Mouse (Mus musculus) hindbrain, embryonic 11.5 days (tissue): ENCODE measurements around the gene Pfkp. TPM values are rescaled to one million over a fixed set of nuclear protein-coding genes. Genes with fewer than 3 reads are reported as not detected.

Experiments
- ATAC-seq: fragments of 200-750 bp; cut with Nextera tagmentation; 2 replicates; pipeline ENCODE4 v1.8.0; 2017; ENCODE audit warnings: mild to moderate bottlenecking, moderate TSS enrichment, moderate library complexity; ENCODE audit not compliant: low FRiP score
- DNase-seq: peaks from one replicate; pipeline ENCODE4 v3.0.0-alpha.2; 2015; ENCODE audit warnings: low spot score
- H3K27ac ChIP-seq: fragments of 300-500 bp; sonication (generic); 2 replicates; pipeline ENCODE4 v1.5.1; 2014; ENCODE audit warnings: mild to moderate bottlenecking, low read depth, low read length
- H3K27me3 ChIP-seq: fragments of 300-500 bp; sonication (generic); 2 replicates; pipeline ENCODE4 v1.6.1; 2014; ENCODE audit warnings: mild to moderate bottlenecking, low read length, moderate library complexity, mixed read lengths; ENCODE audit not compliant: control insufficient read depth, insufficient read depth
- H3K36me3 ChIP-seq: fragments of 300-500 bp; sonication (generic); 2 replicates; pipeline ENCODE4 v1.6.1; 2014; ENCODE audit warnings: mild to moderate bottlenecking, low read length, moderate library complexity, mixed read lengths; ENCODE audit not compliant: control insufficient read depth, insufficient read depth
- H3K4me1 ChIP-seq: fragments of 300-500 bp; sonication (generic); replicated peaks from 2 replicates; pipeline ENCODE4 v1.6.1; 2014; ENCODE audit warnings: low read length, mixed read lengths; ENCODE audit not compliant: control insufficient read depth, insufficient read depth
- H3K4me2 ChIP-seq: fragments of 300-500 bp; sonication (generic); replicated peaks from 2 replicates; pipeline ENCODE4 v1.6.1; 2014; ENCODE audit warnings: mild to moderate bottlenecking, low read depth, low read length
- H3K4me3 ChIP-seq: fragments of 300-500 bp; sonication (generic); 2 replicates; pipeline ENCODE4 v1.5.1; 2014; ENCODE audit warnings: low read depth, low read length
- H3K9ac ChIP-seq: fragments of 300-500 bp; sonication (generic); 2 replicates; pipeline ENCODE4 v1.6.1; 2014; ENCODE audit warnings: low read depth, low read length
- H3K9me3 ChIP-seq: fragments of 300-500 bp; sonication (generic); 2 replicates; pipeline ENCODE4 v1.6.1; 2016; ENCODE audit warnings: low read length; ENCODE audit not compliant: control insufficient read depth
- WGBS: fragments of 180-500 bp; shearing (Covaris S2); extraction: QIAGEN DNeasy Blood & Tissue Kit; methylation state at CpG from one replicate; pipeline ENCODE4 v1.1.7; 2014; 5-methylcytosine and 5-hydroxymethylcytosine counted together
- polyA plus RNA-seq: library from polyadenylated mRNA; unstranded; fragments of >200 nt; fragmentation: Nextera tagmentation; extraction: Ambion mirVana; gene quantifications from 2 replicates; pipeline ENCODE4 v1.2.1, GENCODE M21; 2014

Gene Pfkp
- polyA plus RNA-seq, 1 experiment from 2014 or later: 56.5 TPM

DNA sequence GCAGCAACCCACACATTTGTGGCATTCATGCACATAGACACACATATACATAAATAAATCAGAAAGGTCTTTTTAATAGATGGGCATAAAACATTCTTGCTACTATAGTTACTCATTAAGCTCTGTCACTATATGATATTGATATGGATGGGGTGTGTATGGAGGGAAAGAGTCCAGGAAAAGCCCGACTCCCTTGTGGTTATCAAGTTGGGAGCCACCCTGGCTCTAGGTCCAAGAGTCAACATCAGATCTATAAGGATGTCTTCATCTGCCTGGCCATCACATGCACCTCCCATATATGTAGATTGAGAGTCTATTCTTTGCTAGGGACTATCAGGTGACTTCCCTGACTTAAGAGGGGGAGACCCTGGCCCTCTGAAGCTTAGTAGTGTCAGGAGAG is 7.1 kb downstream of the Pfkp start:
- H3K9ac ChIP-seq: no peak overlapping the region
- no peak overlapping the region for H3K4me2 ChIP-seq
- DNase-seq: no peak
- WGBS: 89% methylated on average over 1 of the region's 1 CpGs
- H3K9me3 ChIP-seq: no peaks in the 10 kb centered on the region
- ATAC-seq: no peak
- no peak overlapping the region for H3K27ac ChIP-seq
- H3K4me1 ChIP-seq: no peaks in the 10 kb centered on the region
- no peak overlapping the region for H3K4me3 ChIP-seq
- H3K36me3 ChIP-seq: no peaks in the 10 kb centered on the region
- no peaks in the 10 kb centered on the region for H3K27me3 ChIP-seq

DNA sequence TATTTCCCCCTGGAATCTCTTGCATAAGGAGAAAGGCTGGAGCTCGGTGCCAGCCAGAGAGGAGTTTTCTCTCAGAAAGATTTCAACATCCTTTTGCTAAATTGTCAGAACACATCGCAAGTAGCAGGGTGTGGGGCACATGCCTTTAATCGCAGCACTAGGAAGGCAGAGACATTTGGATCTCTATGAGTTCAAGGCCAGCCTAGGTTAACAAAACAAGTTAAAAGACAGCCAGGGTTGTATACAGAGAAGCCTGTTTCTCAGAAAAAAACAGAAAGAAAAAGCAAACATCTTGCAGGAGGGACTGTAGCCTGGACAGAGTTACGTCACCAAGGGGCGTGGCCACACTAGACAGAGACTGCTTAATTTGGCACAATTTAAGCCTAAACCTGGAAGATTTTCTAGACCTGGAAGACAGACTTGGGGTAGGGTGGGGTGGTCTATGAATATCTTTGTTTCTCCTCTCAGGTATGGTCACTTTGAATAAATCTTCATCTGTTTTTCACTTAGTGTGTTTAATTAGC is 9.0 kb downstream of the Pfkp start:
- Histone ChIP-seq H3K4me2 (no peak overlapping the region), H3K36me3 (no peaks in the 10 kb centered on the region), H3K4me1 (no peaks in the 10 kb centered on the region), H3K9me3 (no peaks in the 10 kb centered on the region), H3K27ac (no peak overlapping the region), H3K9ac (no peak overlapping the region), H3K4me3 (no peak overlapping the region), H3K27me3 (no peaks in the 10 kb centered on the region)
- DNase-seq: no peak
- 77% methylated on average over 5 of the region's 5 CpGs for WGBS
- no peak for ATAC-seq

DNA sequence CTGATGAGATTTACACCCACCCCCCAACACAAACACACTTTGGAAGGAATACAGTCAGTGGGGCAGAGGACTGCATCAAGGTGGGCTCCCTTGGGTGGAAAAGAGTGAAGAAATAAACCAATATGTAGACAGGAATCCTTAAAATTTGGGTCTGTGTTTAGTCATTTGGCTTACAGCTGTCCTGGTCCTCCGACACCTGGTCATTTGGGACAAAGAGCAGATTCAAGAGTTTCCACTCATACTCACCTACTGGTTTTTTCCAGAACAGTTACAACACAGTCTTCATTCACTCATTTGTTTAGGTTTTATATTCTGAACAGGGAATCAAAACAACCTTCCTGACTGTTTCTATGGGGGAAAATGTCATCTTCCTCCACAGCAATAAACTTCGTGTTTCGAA is 9.6 kb downstream of the Pfkp start:
- Histone ChIP-seq H3K27me3 (no peaks in the 10 kb centered on the region), H3K4me3 (no peak overlapping the region), H3K9me3 (no peaks in the 10 kb centered on the region), H3K9ac (no peak overlapping the region), H3K4me2 (no peak overlapping the region), H3K27ac (no peak overlapping the region), H3K4me1 (no peaks in the 10 kb centered on the region), H3K36me3 (no peaks in the 10 kb centered on the region)
- no peak for ATAC-seq
- WGBS: 87% methylated on average over 3 of the region's 3 CpGs
- DNase-seq: no peak

DNA sequence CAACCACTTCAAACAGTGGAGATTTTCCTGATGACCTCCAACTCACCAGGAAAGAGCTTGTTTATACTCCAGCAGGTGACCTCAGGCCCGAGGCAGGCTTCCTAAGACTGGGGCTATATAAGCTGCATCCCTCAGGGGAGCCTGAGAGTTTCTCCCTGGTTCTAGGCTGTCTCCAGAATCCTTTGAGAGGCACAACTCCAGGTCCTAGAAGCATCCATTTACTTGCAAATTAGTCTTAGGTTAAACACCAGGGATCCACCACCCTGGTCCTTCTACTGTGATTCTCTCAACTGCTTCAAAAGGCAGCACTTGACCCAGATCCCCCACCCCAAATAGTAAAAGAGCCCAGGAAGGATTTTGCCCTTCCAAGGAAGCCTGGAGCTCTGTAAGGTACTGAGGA is 10.2 kb downstream of the Pfkp start:
- no peak for DNase-seq
- Histone ChIP-seq H3K27ac (no peak overlapping the region), H3K36me3 (no peaks in the 10 kb centered on the region), H3K9me3 (no peaks in the 10 kb centered on the region), H3K4me2 (no peak overlapping the region), H3K4me3 (no peak overlapping the region), H3K4me1 (no peaks in the 10 kb centered on the region), H3K27me3 (no peaks in the 10 kb centered on the region), H3K9ac (no peak overlapping the region)
- 24% methylated on average over 1 of the region's 1 CpGs for WGBS
- ATAC-seq: no peak

DNA sequence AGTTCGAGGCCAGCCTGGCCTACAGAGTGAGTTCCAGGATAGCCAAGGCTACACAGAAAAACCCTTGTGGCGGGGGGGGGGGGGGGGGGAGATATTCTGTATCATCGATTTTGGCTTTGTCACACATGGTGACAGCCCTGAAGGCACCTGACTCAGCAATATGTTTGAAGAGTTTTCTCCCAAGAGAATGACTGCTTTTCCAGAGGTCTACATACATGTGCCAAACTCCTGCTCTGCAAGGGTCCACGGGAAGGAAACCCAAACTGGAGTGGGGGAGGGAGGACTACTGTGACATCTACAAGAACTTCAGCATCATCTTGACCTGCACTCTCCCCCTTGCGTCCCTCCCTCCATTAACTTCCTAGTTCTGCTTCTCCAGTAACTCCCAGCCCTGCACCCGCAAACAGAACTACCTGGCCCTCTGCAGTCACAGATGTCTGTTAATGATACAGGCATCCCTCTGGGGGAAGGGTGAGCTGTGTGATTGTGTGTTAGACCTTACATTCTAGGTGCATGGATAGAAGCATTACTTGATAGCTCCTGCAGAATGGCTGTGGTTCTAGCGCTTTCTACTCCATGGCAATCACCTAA is 10.9 kb downstream of the Pfkp start:
- Histone ChIP-seq H3K36me3 (no peaks in the 10 kb centered on the region), H3K9ac (no peak overlapping the region), H3K4me2 (no peak overlapping the region), H3K27me3 (no peaks in the 10 kb centered on the region), H3K9me3 (no peaks in the 10 kb centered on the region), H3K4me3 (no peak overlapping the region), H3K27ac (no peak overlapping the region), H3K4me1 (no peaks in the 10 kb centered on the region)
- WGBS: 91% methylated on average over 6 of the region's 7 CpGs
- no peak for ATAC-seq
- no peak for DNase-seq

DNA sequence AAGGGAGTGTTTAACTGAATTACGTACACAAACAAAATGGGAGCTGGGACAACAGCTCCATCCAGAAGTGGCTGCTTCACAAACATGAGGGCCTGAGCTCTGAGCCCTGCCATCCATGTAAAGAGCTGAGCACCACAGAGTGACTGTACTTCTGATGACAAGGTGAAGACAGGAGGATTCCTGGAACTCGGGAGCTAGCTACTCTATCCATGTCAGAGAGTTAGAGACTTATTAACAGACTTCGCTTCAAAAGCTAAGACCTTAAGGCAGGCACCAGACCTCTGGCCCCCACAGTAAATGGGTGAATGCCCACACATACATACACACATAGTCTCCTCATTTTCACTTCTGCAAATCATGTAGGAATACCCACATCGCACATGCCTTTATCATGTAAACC is 11.6 kb downstream of the Pfkp start:
- Histone ChIP-seq H3K9ac (no peak overlapping the region), H3K36me3 (no peaks in the 10 kb centered on the region), H3K4me1 (no peaks in the 10 kb centered on the region), H3K4me3 (no peak overlapping the region), H3K4me2 (no peak overlapping the region), H3K9me3 (no peaks in the 10 kb centered on the region), H3K27me3 (no peaks in the 10 kb centered on the region), H3K27ac (no peak overlapping the region)
- no peak for ATAC-seq
- WGBS: 81% methylated on average over 4 of the region's 4 CpGs
- DNase-seq: no peak

DNA sequence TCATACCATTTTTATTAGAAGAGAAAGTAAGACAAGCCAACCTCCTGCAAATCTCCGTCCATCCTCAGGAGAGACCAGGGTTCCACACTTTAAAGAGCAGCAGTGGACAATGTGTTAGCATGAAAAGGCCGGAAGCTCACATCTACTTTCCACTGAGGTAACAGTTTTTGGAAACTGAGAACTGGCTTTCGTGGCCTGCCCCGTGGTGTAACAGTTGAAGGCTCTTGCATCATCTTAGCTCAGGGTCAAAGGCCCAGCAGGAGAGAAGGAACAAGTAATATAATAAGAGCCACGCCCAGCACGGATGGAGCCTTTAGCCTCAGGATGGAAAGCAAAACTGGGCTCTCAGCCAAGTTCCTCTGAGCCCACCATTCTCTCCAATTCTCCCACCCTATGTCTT is 12.1 kb downstream of the Pfkp start:
- H3K9me3 ChIP-seq: no peaks in the 10 kb centered on the region
- no peak for ATAC-seq
- no peak overlapping the region for H3K27ac ChIP-seq
- DNase-seq: no peak
- WGBS: 77% methylated on average over 6 of the region's 6 CpGs
- no peak overlapping the region for H3K4me3 ChIP-seq
- H3K27me3 ChIP-seq: no peaks in the 10 kb centered on the region
- H3K9ac ChIP-seq: no peak overlapping the region
- no peaks in the 10 kb centered on the region for H3K4me1 ChIP-seq
- no peak overlapping the region for H3K4me2 ChIP-seq
- H3K36me3 ChIP-seq: no peaks in the 10 kb centered on the region

DNA sequence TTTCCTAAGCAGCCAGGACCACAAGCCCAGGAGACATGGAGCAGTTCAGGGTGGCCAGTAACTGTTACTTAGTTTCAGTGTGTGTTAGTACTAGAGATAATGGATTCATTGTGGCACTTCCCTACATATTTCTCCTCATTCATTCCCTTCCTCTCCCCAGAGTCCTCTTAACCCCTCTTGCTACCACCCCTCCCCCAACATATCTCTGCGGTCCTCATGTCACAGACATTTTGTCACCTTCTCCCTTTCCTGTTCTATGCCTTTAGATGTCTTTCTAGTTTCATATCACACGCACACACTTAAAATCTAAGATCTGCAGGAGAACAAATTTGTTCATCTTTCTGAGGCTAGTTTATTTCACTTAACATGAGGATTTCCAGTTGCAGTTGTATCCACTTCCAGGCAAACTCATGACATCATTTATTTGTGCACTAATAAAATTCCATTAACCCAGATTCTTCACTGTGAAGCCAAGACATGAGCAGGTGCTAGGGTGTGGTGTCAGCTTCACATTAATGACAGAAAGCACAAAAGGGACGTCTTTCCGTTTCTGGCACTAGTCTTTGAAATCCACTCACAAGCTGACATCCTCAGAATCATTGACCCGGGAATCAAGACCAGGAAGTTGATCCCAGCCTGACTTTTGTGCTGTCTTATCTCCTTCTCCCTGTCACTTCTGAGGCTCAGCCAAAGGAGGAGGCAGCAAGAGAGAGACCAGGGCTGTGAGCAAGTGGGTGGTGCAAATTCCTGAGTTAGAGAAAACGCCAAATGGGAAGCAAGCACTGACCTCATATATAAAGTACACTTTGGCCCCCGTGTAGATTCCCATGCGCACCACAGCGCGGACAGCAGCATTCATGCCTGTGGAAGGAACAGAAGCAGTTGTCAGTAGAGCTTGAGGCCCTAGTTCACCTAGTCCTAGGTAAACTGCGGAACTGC is 13.2 kb downstream of the Pfkp start:
- ATAC-seq: no peak
- no peak for DNase-seq
- no peaks in the 10 kb centered on the region for H3K4me1 ChIP-seq
- no peaks in the 10 kb centered on the region for H3K27me3 ChIP-seq
- WGBS: 78% methylated on average over 11 of the region's 11 CpGs
- H3K36me3 ChIP-seq: no peaks in the 10 kb centered on the region
- H3K9ac ChIP-seq: no peak overlapping the region
- H3K27ac ChIP-seq: no peak overlapping the region
- no peak overlapping the region for H3K4me2 ChIP-seq
- H3K4me3 ChIP-seq: no peak overlapping the region
- no peaks in the 10 kb centered on the region for H3K9me3 ChIP-seq

DNA sequence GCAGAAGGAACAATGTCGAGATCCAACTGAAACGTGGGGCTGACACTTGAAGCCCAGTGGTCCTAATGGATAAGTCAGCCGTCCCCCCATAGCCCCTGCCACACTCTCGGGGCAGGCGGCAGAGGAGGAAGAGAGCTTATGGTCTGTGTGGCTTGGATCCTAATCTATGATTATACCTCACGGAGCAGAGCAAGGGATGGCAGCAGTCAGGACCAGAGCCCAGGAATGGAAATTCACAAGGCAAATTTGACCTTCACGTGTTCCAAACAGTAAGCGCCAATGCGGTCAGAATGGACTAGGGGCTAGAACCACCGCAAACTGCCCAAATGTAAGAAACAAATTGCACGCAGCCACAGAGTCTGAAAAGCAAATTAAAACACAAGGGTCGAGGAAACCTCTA is 14.5 kb downstream of the Pfkp start:
- H3K9me3 ChIP-seq: no peaks in the 10 kb centered on the region
- H3K27me3 ChIP-seq: no peaks in the 10 kb centered on the region
- H3K4me3 ChIP-seq: no peak overlapping the region
- H3K4me2 ChIP-seq: no peak overlapping the region
- H3K4me1 ChIP-seq: no peaks in the 10 kb centered on the region
- H3K27ac ChIP-seq: no peak overlapping the region
- no peaks in the 10 kb centered on the region for H3K36me3 ChIP-seq
- WGBS: 90% methylated on average over 12 of the region's 12 CpGs
- ATAC-seq (no peak), DNase-seq (no peak)
- H3K9ac ChIP-seq: no peak overlapping the region
